Mouse (Mus musculus) lung, postnatal 0 days (tissue): ENCODE measurements around the gene Fam117a.

Experiments
- CTCF ChIP-seq: IDR thresholded peaks from 2 replicates; pipeline ENCODE4 v1.5.1; 2016; ENCODE audit warnings: antibody characterized with exemption, mild to moderate bottlenecking
- EP300 ChIP-seq: IDR thresholded peaks from 2 replicates; pipeline ENCODE4 v1.6.1; 2016; ENCODE audit warnings: antibody characterized with exemption, mild to moderate bottlenecking, control low read depth

DNA sequence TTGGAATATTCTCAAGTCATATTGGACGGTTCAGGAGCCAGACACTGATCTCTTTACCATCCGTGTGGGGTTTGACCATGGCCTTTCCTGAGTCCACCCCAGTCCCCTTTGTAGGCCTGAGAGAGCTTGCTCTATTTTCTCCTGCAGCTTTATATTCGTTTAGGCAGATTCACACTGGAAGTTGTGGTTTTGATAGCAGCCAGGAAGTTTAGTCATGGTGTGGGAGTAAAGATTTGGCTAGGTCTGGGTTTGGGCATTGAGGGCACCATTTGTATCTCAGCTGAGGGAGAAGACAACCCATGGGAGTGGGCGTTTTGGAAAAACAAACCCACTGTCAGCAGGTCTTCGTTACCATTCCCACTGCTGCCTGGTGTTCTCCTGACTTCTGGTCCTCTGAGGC lies 42.7 kb downstream of the Fam117a start:
- TF ChIP-seq CTCF (no peak), EP300 (no peak)
